Mouse (Mus musculus): Measurements from ENCODE around the gene 9130213A22Rik. TPM values are rescaled to one million over a fixed set of nuclear protein-coding genes. Genes with fewer than 3 reads are reported as not detected.
A peak's percentile ranks its signal among the peaks of the same experiment; 100 is the strongest.

The 9130213A22Rik gene
- total RNA-seq, 2 experiments from 2014 or later: 0.48 to 0.66 TPM

DNA sequence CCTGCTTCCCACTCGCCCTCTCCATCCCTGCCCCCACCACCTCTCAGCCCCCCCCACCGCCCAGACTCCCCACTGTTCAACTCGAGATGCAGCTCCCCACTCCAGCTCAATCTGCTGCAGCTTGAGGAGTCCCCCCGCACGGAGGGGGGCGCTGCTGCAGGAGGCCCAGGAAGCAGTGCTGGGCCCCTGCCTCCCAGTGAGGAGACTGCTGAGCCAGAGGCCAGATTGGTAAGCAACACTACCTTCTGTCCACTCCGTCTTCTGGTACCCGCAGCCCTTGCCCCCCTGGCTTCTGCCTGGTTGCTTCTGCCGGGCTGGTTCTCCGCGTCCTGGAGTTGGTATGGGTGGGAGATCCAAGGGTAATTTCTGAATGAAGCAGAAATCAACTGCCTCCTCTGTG is 15.5 kb downstream of the 9130213A22Rik start:
- no peak for DNase-seq

- DNase-seq: no peak
These were observed 16.1 kb downstream of the 9130213A22Rik start for GRCm38 (mm10) chr11:69106299-69106698.

- no peak for DNase-seq
These were observed 16.6 kb downstream of the 9130213A22Rik start for GRCm38 (mm10) chr11:69105796-69106195.

- DNase-seq: no peak
These were observed 17.2 kb downstream of the 9130213A22Rik start for GRCm38 (mm10) chr11:69105227-69105626.

GRCm38 (mm10) chr11:69104487-69104886 is 17.9 kb downstream of the 9130213A22Rik start:
- peak; percentile 2 for DNase-seq

GRCm38 (mm10) chr11:69103531-69104435 is 18.6 kb downstream of the 9130213A22Rik start:
- no peak for DNase-seq

GRCm38 (mm10) chr11:69103121-69103520 is 19.3 kb downstream of the 9130213A22Rik start:
- no peak for DNase-seq

DNA sequence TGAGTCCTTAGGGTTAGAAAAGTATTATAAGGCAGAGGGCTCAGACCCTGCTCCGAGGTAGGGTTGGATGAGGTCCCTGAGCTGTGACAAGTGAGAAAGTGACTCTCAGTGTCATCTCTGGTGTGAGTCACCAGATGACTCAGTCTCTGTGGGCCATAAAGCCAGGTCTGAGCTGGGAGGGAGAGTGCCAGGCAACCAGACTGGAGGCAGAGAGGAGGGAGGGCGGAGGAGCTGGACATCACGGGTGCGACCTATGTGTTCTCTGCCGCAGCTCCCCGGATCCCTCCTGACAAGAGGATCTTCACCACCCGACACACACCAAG is 20.0 kb downstream of the 9130213A22Rik start:
- peak; percentile 70 for DNase-seq

- no peak for DNase-seq
These were observed 20.6 kb downstream of the 9130213A22Rik start for GRCm38 (mm10) chr11:69101604-69102402.

DNA sequence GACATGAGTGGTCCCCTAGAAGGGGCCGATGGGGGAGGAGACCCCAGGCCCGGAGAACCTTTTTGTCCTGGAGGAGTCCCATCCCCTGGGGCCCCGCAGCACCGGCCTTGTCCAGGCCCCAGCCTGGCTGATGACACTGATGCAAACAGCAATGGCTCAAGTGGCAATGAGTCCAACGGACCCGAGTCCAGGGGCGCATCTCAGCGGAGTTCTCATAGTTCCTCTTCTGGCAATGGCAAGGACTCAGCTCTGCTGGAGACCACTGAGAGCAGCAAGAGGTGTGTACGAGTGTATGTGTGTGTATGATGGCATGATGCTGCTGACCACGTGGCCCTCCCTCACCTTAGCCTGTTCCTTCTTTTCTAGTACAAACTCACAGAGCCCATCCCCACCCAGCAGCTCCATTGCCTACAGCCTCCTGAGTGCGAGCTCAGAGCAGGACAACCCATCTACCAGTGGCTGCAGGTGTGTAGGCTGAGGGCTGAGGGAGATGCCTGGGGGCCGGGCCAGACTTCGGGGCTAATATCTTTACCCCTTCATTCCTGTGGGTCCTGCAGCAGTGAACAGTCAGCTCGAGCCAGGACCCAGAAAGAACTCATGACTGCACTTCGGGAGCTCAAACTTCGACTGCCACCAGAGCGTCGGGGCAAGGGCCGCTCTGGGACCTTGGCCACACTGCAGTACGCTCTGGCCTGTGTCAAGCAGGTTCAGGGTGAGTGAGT is 21.6 kb downstream of the 9130213A22Rik start:
- DNase-seq: no peak

- peak; percentile 97 for DNase-seq
These were observed 22.5 kb downstream of the 9130213A22Rik start for GRCm38 (mm10) chr11:69099915-69100345.

DNA sequence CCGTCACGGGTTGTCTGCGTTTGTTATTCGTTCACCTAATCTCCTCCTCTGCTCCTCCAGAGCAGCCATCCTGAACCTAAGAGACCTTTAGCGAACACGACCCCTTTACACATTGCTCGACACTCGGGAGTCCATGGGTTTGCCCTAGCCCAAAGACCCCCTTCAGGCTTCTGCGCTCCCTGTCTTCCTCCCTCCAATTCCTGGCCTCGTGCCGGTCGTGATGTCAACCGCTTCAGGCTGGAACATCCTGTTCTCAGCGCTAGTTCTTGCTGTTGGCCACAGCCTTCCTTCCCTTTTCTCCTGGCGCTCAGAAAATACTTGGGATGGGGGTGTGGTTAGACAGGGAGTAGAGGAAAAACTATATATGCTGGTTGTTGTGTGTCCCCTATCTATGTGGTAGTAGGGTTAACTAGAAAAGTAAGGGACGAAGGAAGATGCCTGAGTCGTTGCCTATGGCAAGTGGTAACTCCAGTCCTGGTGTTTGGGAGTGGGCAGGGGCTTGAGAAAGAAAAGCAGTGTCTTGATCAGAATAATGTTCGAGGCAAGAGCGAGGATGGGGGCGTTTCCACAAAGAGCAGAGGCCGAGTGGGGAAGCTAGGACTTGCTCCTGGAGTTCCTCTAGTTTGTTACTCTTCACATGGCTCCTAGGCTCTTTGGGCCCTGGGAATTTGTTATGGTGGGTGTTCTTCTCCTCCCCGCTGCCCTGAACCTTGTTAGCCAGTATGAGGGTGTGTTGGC is 23.0 kb downstream of the 9130213A22Rik start:
- peak; percentile 85 for DNase-seq

DNA sequence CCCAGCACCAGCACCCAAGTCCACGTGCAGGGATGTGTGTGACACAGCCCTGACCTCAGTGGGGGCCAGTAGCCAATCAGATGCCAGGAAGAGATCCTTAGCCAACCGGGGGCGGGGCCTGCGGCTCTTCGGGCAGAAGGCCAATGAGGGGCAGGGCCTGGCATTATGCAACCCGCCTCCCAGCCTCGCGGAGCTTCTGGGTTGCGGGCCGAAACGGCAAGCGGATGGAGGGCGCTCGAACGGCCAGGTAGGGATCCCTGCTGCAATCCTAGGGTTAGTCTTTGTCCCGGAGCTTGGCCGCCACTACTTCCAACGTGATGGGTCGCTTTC is 23.7 kb downstream of the 9130213A22Rik start:
- DNase-seq: peak; percentile 99

- DNase-seq: no peak
These were observed 24.2 kb downstream of the 9130213A22Rik start for GRCm38 (mm10) chr11:69098039-69098761.

DNA sequence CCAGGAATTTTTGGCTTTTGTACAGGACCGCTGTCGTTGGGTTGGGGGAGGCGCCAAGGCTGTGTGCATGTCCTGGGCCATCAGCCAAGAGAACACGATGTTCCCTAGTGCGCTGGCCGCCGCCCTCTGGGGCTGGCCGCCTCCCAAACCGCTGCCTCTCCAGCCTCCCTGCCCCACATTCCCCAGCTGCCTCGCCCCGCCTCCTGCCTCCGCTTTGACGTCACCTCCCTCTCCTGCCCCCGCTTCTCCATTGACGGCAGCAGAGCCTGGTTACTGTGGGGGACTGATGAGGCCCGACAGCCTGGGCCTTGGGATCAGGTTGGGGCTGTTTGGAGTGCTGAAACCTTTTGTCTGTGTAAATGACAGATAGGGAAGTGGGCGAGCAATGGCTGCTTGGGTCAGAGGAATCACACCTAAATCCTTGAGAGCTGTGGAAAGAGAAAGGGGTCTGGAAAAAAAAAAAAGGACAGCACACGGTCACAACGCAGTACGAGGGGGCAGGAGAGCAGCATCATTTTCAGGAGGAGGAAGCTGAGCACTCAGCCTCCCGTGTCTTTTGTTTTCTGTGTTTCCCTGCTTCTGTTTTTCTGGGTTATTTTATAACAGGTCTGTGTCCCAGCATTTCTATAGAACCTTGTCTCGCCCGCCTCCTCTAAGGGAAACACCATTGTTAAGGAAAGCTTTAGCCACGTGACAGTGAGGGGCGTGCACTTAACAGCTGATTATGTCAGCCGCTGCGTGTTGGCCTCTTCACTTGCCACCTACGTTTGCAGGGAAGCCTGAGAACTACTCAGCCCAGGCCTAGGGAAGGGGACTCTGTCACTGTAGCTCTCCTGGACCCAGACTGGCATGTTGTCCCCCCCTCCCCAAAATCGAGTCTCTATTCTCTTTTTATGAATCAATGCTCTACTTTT is 25.1 kb downstream of the 9130213A22Rik start:
- peak; percentile 100 for DNase-seq

- DNase-seq: no peak
These were observed 25.9 kb downstream of the 9130213A22Rik start for GRCm38 (mm10) chr11:69096360-69096986.

DNA sequence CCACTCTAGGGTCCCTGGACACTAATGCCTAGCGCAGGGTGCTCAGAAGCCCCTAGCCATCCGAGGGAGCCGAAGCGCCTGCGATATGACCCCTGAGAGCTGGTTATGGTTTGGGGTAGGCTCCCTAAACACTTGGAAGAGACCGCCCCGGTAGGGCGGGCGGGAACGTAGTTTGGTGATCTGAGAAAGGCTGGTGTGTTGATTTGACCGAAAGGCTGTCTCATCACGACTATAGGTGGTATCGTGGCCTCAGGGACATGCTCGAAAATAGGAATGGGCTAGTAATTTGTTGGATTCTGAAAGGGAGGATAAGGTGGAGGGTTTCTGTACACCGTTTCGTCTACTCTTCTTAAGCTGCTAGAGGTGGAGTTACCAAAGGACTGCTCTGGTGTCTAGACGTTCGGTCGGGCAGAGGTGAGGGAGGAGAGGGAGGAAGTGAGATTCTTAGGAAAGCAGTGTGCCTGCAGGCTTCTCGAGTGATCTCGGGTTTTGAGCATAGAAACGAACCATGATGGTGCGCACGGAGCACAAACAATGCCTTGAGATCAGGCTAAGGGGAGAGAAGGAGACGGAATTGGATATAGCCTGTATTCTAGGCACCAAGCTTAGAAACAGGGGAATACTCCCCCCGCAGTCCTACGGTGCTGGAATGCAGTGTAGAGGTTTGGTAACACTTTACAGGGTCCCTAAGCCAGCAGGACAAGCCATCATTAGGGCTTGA is 26.7 kb downstream of the 9130213A22Rik start:
- DNase-seq: peak; percentile 54

DNA sequence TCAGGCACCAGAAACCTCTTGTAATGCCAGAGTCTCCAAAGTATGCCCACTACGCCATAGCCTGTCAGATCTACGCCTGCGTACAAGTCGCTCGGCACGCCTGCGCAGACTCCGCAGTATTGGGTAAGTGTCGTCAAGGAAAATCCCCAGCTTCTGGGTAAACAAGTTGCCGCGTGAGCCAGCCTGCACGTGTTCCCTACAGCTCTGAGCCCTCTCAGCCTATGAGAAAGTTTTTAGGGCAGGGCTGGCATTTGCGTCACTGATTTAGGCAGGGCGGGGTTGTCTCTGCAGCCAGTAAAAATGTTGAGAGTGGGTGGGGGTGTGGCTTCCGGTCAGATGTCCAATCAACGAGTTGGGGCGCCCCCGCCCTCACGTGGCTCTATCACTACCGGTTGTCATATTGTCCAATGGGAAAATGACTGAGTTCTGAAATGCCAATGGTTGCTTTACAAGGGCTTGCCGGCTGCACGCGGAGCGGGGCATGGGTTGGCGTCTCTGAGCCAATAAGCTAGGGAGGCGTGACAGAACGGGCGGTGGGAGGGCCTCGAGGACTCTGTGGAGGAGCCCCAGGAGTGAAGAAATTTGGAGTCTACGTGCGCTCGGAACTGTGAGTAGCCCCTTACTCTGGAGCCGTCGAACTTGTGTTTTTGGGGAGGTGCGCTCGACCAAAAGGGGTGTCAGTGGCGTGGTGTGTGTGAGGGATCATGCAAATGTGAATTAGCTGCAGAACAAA is 27.5 kb downstream of the 9130213A22Rik start, which contains the start of gene Per1:
Per1 (plus strand) TSS at position 521 of the 733 bp plus-strand sequence.
- peak; percentile 97 for DNase-seq

Measured in adrenal gland, postnatal 10 days (tissue).